Mouse (Mus musculus) MEL (cell line): ENCODE measurements around the gene Mrpl43. TPM values are rescaled to one million over a fixed set of nuclear protein-coding genes. Genes with fewer than 3 reads are reported as not detected.

Experiments used
- DNase-seq: peaks from one replicate; pipeline ENCODE4 v3.0.0; 2011; ENCODE audit warnings: low read depth, low spot score
- H3K27ac ChIP-seq: 2 replicates; pipeline ENCODE4 v1.5.1; 2012; ENCODE audit warnings: low read depth, mild to moderate bottlenecking, control low read depth, low read length, moderate library complexity; ENCODE audit not compliant: control insufficient read depth
- H3K27me3 ChIP-seq, 2 experiments: fragments of 150-350 bp in 1 of 2; sonication (generic) in 1 of 2; 2 replicates each; pipeline ENCODE4 v1.6.1; 2012; ENCODE audit warnings: low read length in 2 of 2, mild to moderate bottlenecking in 2 of 2, improper control_type of control experiment in 1 of 2, moderate library complexity in 1 of 2; ENCODE audit not compliant: insufficient read depth in 2 of 2, control insufficient read depth in 1 of 2
- H3K36me3 ChIP-seq, 2 experiments: 2 replicates each; pipeline ENCODE4 v1.6.1; 2012 to 2014; ENCODE audit warnings: low read length in 2 of 2, improper control_type of control experiment in 1 of 2, inconsistent platforms in 1 of 2, mild to moderate bottlenecking in 1 of 2; ENCODE audit not compliant: insufficient read depth in 2 of 2, control insufficient read depth in 1 of 2
- H3K4me1 ChIP-seq, 2 experiments: fragments of 150-350 bp in 1 of 2; sonication (generic) in 1 of 2; 2 replicates each; pipeline ENCODE4 v1.6.1; 2012; ENCODE audit warnings: low read length in 2 of 2, improper control_type of control experiment in 1 of 2, mild to moderate bottlenecking in 1 of 2; ENCODE audit not compliant: insufficient read depth in 2 of 2, control insufficient read depth in 1 of 2
- H3K4me3 ChIP-seq, 2 experiments: fragments of 150-350 bp in 1 of 2; sonication (generic) in 1 of 2; 2 replicates each; pipeline ENCODE4 v1.5.1; 2012; ENCODE audit warnings: low read depth in 2 of 2, low read length in 2 of 2, mild to moderate bottlenecking in 2 of 2, moderate library complexity in 2 of 2, control low read depth in 1 of 2, improper control_type of control experiment in 1 of 2; ENCODE audit not compliant: control insufficient read depth in 1 of 2, insufficient read depth in 1 of 2
- H3K79me2 ChIP-seq: 2 replicates; pipeline ENCODE4 v1.6.1; 2012; ENCODE audit warnings: mild to moderate bottlenecking, low read length, moderate library complexity; ENCODE audit not compliant: control insufficient read depth, poor library complexity, insufficient read depth
- H3K9ac ChIP-seq: 2 replicates; pipeline ENCODE4 v1.6.1; 2012; ENCODE audit warnings: low read depth, mild to moderate bottlenecking, control low read depth, low read length, moderate library complexity; ENCODE audit not compliant: control insufficient read depth, poor library complexity, severe bottlenecking
- H3K9me3 ChIP-seq: fragments of 150-350 bp; sonication (generic); replicated peaks from 2 replicates; pipeline ENCODE4 v1.6.1; 2012; ENCODE audit warnings: mild to moderate bottlenecking, low read length, improper control_type of control experiment, moderate library complexity; ENCODE audit not compliant: insufficient read depth
- CTCF ChIP-seq, 3 experiments: IDR thresholded peaks in 2 of 3; conservative IDR thresholded peaks in 1 of 3; 2 replicates each; pipeline ENCODE4 v1.5.1; 2011 to 2012; ENCODE audit warnings: low read length in 3 of 3, low read depth in 2 of 3, mild to moderate bottlenecking in 2 of 3, improper control_type of control experiment in 1 of 3, inconsistent platforms in 1 of 3, mixed read lengths in 1 of 3, moderate library complexity in 1 of 3; ENCODE audit not compliant: control insufficient read depth in 1 of 3, insufficient read depth in 1 of 3, poor library complexity in 1 of 3, severe bottlenecking in 1 of 3
- ETS1 ChIP-seq: IDR thresholded peaks from 2 replicates; pipeline ENCODE4 v1.6.1; 2012; ENCODE audit warnings: low read depth, mild to moderate bottlenecking, inconsistent platforms, low read length, improper control_type of control experiment, moderate library complexity
- KAT2A ChIP-seq: conservative IDR thresholded peaks from 2 replicates; pipeline ENCODE4 v1.6.1; 2012; ENCODE audit warnings: low read depth, low read length, improper control_type of control experiment, inconsistent platforms
- MAZ ChIP-seq: IDR thresholded peaks from 2 replicates; pipeline ENCODE4 v1.6.1; 2012; ENCODE audit warnings: low read depth, mild to moderate bottlenecking, inconsistent platforms, low read length, improper control_type of control experiment
- MYC ChIP-seq: IDR thresholded peaks from 2 replicates; pipeline ENCODE4 v1.6.1; 2011; ENCODE audit warnings: low read depth, mild to moderate bottlenecking, low read length, improper control_type of control experiment, moderate library complexity
- POLR2AphosphoS5 ChIP-seq: IDR thresholded peaks from 2 replicates; pipeline ENCODE4 v1.6.1; 2012; ENCODE audit warnings: low read depth, borderline replicate concordance, mild to moderate bottlenecking, inconsistent platforms, low read length, moderate library complexity, mixed read lengths
- RAD21 ChIP-seq: IDR thresholded peaks from 2 replicates; pipeline ENCODE4 v1.6.1; 2011; ENCODE audit warnings: mild to moderate bottlenecking, low read depth, low read length, improper control_type of control experiment
- SIN3A ChIP-seq: IDR thresholded peaks from 2 replicates; pipeline ENCODE4 v1.6.1; 2012; ENCODE audit warnings: low read length, improper control_type of control experiment, inconsistent platforms
- SMC3 ChIP-seq: IDR thresholded peaks from 2 replicates; pipeline ENCODE4 v1.6.1; 2011; ENCODE audit warnings: low read depth, low read length, improper control_type of control experiment
- TCF12 ChIP-seq: IDR thresholded peaks from 2 replicates; pipeline ENCODE4 v1.6.1; 2014; ENCODE audit warnings: low read depth, mild to moderate bottlenecking, inconsistent platforms, low read length, improper control_type of control experiment, moderate library complexity
- UBTF ChIP-seq: IDR thresholded peaks from 2 replicates; pipeline ENCODE4 v1.6.1; 2012; ENCODE audit warnings: low read depth, mild to moderate bottlenecking, inconsistent platforms, low read length, improper control_type of control experiment, moderate library complexity, borderline replicate concordance; ENCODE audit not compliant: insufficient read depth
- USF1 ChIP-seq: IDR thresholded peaks from 2 replicates; pipeline ENCODE4 v1.6.1; 2014; ENCODE audit warnings: low read depth, mild to moderate bottlenecking, inconsistent platforms, low read length, improper control_type of control experiment, moderate library complexity
- USF2 ChIP-seq, 2 experiments: IDR thresholded peaks; 2 replicates each; pipeline ENCODE4 v1.6.1; 2011 to 2012; ENCODE audit warnings: improper control_type of control experiment in 2 of 2, low read length in 2 of 2, borderline replicate concordance in 1 of 2, inconsistent platforms in 1 of 2, low read depth in 1 of 2, mild to moderate bottlenecking in 1 of 2; ENCODE audit not compliant: insufficient read depth in 1 of 2
- ZC3H11A ChIP-seq: IDR thresholded peaks from 2 replicates; pipeline ENCODE4 v1.6.1; 2012; ENCODE audit warnings: low read depth, mild to moderate bottlenecking, inconsistent platforms, low read length, improper control_type of control experiment
- ZMIZ1 ChIP-seq: IDR thresholded peaks from 2 replicates; pipeline ENCODE4 v1.6.1; 2012; ENCODE audit warnings: low read depth, mild to moderate bottlenecking, inconsistent platforms, low read length, improper control_type of control experiment, moderate library complexity
- polyA plus RNA-seq, 2 experiments: library from polyadenylated mRNA; stranded (reverse) in 1 of 2; unstranded in 1 of 2; fragments of >175 nt in 1 of 2; fragments of >200 nt in 1 of 2; gene quantifications; 2 replicates each; pipeline versions ENCODE4 v1.2.1 to v1.2.4; 2012; ENCODE audit warnings: low replicate concordance in 2 of 2, low read depth in 1 of 2; ENCODE audit not compliant: insufficient read length in 2 of 2, insufficient read depth in 1 of 2, missing spikeins in 1 of 2
- total RNA-seq: library from RNA; depleted of rRNA; stranded (reverse); fragments of 300-350 nt; gene quantifications from 2 replicates; pipeline ENCODE4 v1.2.3, GENCODE M21; 2012

The Mrpl43 gene
- total and polyA plus RNA-seq, 3 experiments = 136 to 145 TPM; not detected in 1

- TF ChIP-seq ZMIZ1 (no peak), POLR2AphosphoS5 (no peak), USF1 (peak; percentile 46; the same call in 1 of the 2 replicates), KAT2A (no peak)
Observed at GRCm38 (mm10) chr19:45032570-45033332, 26.5 kb upstream of the Mrpl43 start (continued).

- peak; percentile 56 for TF ChIP-seq SIN3A
- no peak for TF ChIP-seq TCF12
- TF ChIP-seq SMC3 = peak; percentile 75
- TF ChIP-seq USF2 (IDR thresholded peaks at IDR 0.05; ENCODE audit: borderline replicate concordance in 1 of 2, insufficient read depth in 1 of 2, low read depth in 1 of 2, low read length in 2 of 2) = no peak
- 0 out of 2 replicates have a peak, but pooled peaks have one; percentile 9 for TF ChIP-seq ETS1
- no peak for TF ChIP-seq UBTF
- TF ChIP-seq RAD21 = peak; percentile 92
- peak; percentile 93 to 99 (median 97) for TF ChIP-seq CTCF (IDR thresholded peaks at IDR 0.05 in 2 of 3, conservative IDR thresholded peaks at IDR 0.05 in 1 of 3; ENCODE audit: control insufficient read depth in 1 of 3, insufficient read depth in 1 of 3, low read depth in 2 of 3, low read length in 3 of 3, poor library complexity in 1 of 3, severe bottlenecking in 1 of 3)
- TF ChIP-seq ZC3H11A = peak; percentile 81
- TF ChIP-seq MYC = peak; percentile 47; the same call in 1 of the 2 replicates
- peak; percentile 58; the same call in 1 of the 2 replicates for TF ChIP-seq MAZ
- peak; percentile 92 for DNase-seq
- Histone ChIP-seq H3K27me3 (no peaks in the 10 kb centered on the region), H3K4me3 (peak overlapping the region in 1 of 2 experiments; percentile 33; a peak in 1 of 4 replicates), H3K9ac (peak overlapping the region; percentile 54; the same call in 1 of the 2 replicates), H3K9me3 (no peaks in the 10 kb centered on the region), H3K27ac (no peak overlapping the region), H3K36me3 (peaks cover 0 to 10% of the 10 kb centered on the region in 2 experiments; a peak in 2 of 4 replicates), H3K4me1 (peaks cover 8 to 22% of the 10 kb centered on the region in 2 experiments), H3K79me2 (no peaks in the 10 kb centered on the region)
Observed at GRCm38 (mm10) chr19:45031780-45032179, 25.5 kb upstream of the Mrpl43 start.
